Mouse (Mus musculus) brain, embryonic 14.5 days (tissue): ENCODE results near the gene Gm3625.

Source experiments
- CTCF ChIP-seq: fragments of 200-500 bp; IDR thresholded peaks from 2 replicates; pipeline ENCODE4 v1.5.1; 2012; ENCODE audit warnings: inconsistent platforms, mild to moderate bottlenecking, moderate library complexity, borderline replicate concordance; ENCODE audit not compliant: insufficient read depth, insufficient read length; ENCODE audit errors: extremely low read depth
- POLR2A ChIP-seq: fragments of 200-500 bp; IDR thresholded peaks from 2 replicates; pipeline ENCODE4 v1.6.1; 2012; ENCODE audit warnings: mild to moderate bottlenecking, inconsistent platforms, borderline replicate concordance; ENCODE audit not compliant: poor library complexity, insufficient read depth, insufficient read length, severe bottlenecking; ENCODE audit errors: extremely low read depth

DNA sequence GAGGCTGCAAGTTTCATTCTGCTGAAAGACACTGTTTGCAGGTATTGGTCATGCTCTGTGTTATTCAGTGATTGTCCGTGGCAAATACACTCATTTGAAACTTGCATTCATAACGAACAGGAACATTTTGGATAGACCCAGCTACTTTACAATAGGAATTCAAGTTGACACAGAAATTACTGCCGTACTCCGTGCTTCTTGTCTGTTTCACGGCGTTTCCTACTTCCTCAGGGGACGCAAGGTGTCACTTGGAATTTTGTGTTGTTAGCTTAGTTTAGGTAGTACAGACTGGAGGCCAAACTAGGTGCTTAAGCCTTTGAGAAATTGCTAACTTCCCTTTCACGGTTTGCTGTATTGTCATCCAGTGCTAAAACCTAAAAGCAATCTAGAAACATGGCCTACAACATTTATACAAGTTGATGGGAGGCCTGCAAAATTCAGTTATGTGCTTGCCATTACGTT is 1.2 kb upstream of the Gm3625 start:
- TF ChIP-seq POLR2A, result no peak
- TF ChIP-seq CTCF, result no peak
